Mouse (Mus musculus): ENCODE data around the gene Cbx6.

DNA sequence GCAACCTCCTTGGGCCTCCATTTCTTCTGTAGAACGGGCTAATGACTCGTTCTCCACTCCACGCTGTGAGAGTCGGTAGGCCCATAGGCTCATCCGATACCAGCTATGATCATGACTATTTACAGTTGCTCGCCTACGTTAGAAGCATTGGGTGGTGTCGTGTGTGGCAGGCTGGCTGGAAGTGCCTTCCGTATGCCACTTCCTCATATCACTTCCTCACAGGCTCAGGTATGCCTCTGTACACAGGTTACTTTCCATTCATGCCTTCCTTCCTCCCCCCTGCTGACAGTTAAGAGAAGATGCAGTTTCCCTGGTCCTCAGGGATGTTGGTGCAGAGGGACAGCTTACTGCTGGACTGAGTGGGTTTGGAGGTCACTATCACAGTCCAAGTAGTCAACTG is 41.4 kb downstream of the Cbx6 start:
- no peak for TF ChIP-seq TCF12 (IDR thresholded peaks at IDR 0.05; ENCODE audit: insufficient read depth, poor library complexity, severe bottlenecking)
- no peak for TF ChIP-seq POLR2A (IDR thresholded peaks at IDR 0.05; ENCODE audit: insufficient read length, low read depth)
- no peak for TF ChIP-seq USF1 (IDR thresholded peaks at IDR 0.05; ENCODE audit: low read depth)
- TF ChIP-seq E2F4 (IDR thresholded peaks at IDR 0.05; ENCODE audit: insufficient read depth): no peak
- no peak for TF ChIP-seq MYOG (IDR thresholded peaks at IDR 0.05; ENCODE audit: control insufficient read depth in 1 of 3, insufficient read depth in 1 of 3, insufficient read length in 2 of 3, low read depth in 2 of 3)
- TF ChIP-seq MAX (IDR thresholded peaks at IDR 0.05; ENCODE audit: low read depth): no peak
- TF ChIP-seq MYOD1 (IDR thresholded peaks at IDR 0.05; ENCODE audit: control insufficient read depth in 1 of 3, insufficient read length in 2 of 3, low read depth in 2 of 3): no peak
- TF ChIP-seq POLR2AphosphoS2 (IDR thresholded peaks at IDR 0.05; ENCODE audit: insufficient read length, low read depth): no peak
- TF ChIP-seq TCF3 (IDR thresholded peaks at IDR 0.05; ENCODE audit: insufficient read length, low read depth): no peak
- no peak for TF ChIP-seq CEBPB (IDR thresholded peaks at IDR 0.05; ENCODE audit: insufficient read depth, poor library complexity, severe bottlenecking)
- no peak for TF ChIP-seq REST (IDR thresholded peaks at IDR 0.05; ENCODE audit: insufficient read depth, insufficient read length)
